Mouse (Mus musculus): ENCODE measurements around the gene Acly.

Acly gene

GRCm38 (mm10) chr11:100437901-100438300 lies 89.9 kb downstream of the Acly start:
- no peak for DNase-seq

- no peak for DNase-seq
Measured at GRCm38 (mm10) chr11:100435678-100436246, 92.0 kb downstream of the Acly start.

GRCm38 (mm10) chr11:100432002-100432401 lies 95.8 kb downstream of the Acly start:
- peak; percentile 59 for DNase-seq

DNA sequence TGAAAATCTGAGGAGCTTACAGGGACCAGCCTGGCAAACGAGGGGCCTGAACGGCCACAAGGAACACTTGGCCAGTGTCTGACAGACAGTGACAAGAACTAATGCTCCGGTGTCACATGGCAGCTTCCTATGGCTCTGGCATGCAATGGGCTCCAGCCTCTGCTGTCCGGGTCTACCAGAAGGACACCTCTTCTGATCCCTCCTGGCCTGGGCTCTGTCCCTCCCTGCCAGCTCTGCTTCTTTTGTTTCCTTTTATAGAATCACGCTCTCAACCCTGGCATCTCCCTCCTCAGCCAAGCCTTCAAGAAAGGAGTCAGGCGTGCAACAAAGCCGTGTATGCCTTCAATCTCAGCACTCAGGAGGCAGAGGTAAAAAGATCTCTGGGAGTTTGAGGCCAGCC lies 97.7 kb downstream of the Acly start:
- no peak for DNase-seq

DNA sequence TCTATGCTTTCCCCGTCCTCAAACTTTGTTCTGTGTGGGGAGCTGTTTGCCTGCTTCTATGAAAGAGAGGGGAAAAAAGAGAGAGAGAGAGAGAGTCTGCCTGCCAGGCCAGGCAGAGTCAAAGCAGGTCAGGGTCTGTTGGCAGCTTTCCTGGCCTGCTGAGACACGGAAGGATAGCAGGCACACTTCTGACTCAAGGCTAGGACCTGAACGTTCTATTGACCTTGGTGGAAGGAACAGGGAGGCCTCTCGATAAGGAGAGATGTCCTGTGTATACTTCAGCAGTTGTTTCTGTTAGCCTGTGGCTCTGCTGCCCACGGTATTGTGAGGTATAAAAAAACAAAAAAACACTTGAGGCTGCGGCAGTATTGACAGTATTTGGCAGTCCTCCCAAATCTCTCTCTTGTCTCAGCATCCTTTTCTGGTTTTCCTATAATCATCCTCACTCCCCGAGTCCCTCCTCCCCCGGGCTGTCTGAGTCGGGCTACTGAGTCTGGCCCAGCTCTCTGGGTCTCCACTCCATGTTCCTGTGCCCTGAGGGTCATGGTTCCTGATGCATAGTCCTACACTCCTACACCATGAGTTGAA lies 99.1 kb downstream of the Acly start:
- DNase-seq, result no peak

GRCm38 (mm10) chr11:100426820-100427219 lies 101.0 kb downstream of the Acly start:
- no peak for DNase-seq

Data from lung, postnatal 36 days (tissue).